Mouse (Mus musculus) urinary bladder, postnatal 0 days (tissue): ENCODE results near the gene Sergef. TPM values are rescaled to one million over a fixed set of nuclear protein-coding genes. Genes with fewer than 3 reads are reported as not detected.

Experiments used
- polyA plus RNA-seq: library from polyadenylated mRNA; unstranded; fragments of >200 nt; fragmentation: Nextera tagmentation; extraction: Ambion mirVana; gene quantifications from 2 replicates; pipeline ENCODE4 v1.2.1, GENCODE M21; 2015

Sergef gene
- 9.1 and 9.7 TPM in 2 replicates for polyA plus RNA-seq

DNA sequence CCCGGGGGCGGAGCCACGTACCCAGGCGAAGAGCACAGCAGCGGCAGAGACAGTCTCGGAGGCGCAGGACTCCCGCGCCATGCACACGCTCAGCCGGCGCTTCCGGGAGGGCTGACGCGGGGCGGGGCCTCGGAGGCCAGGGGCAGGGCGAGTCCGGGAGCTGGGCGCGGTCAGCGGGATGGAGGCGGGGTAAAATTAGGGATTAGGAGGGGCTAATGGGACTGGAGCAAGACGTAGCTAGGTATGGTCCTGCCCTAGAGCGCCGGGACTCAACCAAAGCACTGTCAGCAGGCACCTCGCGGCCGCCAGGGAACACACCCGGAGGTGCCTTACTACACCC, at the start of gene Sergef:
Gene Sergef (minus strand): TSS at position 116 of the 340 bp plus-strand sequence.

DNA sequence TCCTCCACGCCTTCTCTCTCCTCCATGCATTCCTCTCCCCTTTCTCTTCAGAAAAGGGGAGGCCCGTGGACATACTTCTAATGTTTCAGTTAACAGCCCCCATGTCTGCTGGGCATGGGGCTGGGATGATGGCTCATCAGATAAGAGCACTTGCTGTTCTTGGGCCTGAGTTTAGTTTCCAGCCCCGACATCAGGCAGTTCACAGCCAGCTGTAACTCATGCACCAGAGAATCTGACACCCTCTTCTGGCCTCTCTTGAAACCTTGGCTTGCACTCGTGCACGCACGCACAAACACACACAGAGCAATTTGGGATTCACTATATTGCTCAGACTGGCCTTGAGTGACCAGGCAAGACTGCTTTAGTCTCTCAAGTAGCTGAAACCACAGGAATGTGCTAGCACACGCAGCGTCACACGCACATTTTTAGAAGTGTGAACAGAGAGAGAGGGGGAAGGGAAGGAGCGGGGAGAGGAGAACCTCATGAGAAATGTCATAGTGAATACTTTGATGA, 32.6 kb upstream of the Sergef start, which contains the start of gene Tph1:
Gene Tph1 (minus strand): TSS at position 378 of the 513 bp plus-strand sequence.

DNA sequence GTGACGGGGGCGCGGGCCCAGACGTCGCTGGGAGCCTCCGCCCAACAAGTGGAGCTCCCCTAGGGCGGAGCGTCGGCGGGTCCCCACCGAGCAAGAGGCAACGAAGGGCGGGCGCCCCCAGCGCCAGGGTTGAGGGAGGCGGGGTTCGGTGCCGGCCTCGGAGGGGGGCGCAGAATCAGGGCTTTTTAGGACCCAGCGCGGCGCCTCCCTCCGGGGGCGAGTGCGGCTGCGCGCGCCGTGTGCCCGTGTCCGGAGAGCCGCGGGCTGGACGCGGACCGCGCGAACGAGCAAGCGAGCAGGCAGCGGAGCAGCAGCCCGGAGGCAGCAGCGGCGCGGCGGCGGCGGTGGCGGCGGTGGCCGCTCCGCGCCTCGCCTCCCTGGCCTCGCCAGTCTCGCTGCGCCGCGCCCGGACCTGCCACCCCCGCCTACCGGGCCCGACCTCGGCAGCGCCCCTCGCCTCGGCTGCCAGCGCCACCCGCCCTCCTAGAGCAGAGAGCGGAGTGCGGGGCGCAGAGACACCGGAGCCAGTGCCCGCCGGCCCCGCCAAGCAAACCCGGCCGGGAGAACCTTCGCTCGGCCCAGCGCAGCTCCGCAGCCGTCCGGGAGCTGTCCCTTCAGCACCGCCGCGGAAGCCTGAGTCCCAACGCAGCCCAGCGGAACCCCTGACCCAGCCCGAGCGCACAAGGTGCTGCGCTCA, 243.2 kb downstream of the Sergef start, which contains the start of gene Kcnc1:
Gene Kcnc1 (plus strand): TSS at position 267 of the 697 bp plus-strand sequence.

Other genes with a start within 250 kb of the Sergef start
- gene Kcnc1, start 243.3 kb downstream of the Sergef start, polyA plus RNA-seq, result 0.08 and 0.12 TPM in 2 replicates
- 1.3 and 8.3 TPM in 2 replicates for gene Tph1, start 32.7 kb upstream of the Sergef start, polyA plus RNA-seq
- 11.8 and 13.0 TPM in 2 replicates for gene Saal1, start 70.9 kb upstream of the Sergef start, polyA plus RNA-seq
- 3.6 and 49.8 TPM in 2 replicates for gene Saa3, start 75.9 kb upstream of the Sergef start, polyA plus RNA-seq
- not detected in 2 replicates for gene Saa4, start 92.8 kb upstream of the Sergef start, polyA plus RNA-seq
- gene Saa1, start 103.2 kb upstream of the Sergef start, polyA plus RNA-seq, result not detected in 2 replicates
- gene Saa2, start 112.0 kb upstream of the Sergef start, polyA plus RNA-seq, result not detected in 2 replicates
- gene Hps5, start 156.3 kb upstream of the Sergef start, polyA plus RNA-seq, result 6.7 and 7.4 TPM in 2 replicates
- gene Gtf2h1, start 156.3 kb upstream of the Sergef start, polyA plus RNA-seq, result 35.1 and 38.9 TPM in 2 replicates
- 1,169 and 1,232 TPM in 2 replicates for gene Ldha, start 201.7 kb upstream of the Sergef start, polyA plus RNA-seq
- not detected in 2 replicates for gene Ldhc, start 221.4 kb upstream of the Sergef start, polyA plus RNA-seq